Comparison of ENCODE assay signal across 15 mouse cellular contexts in genomic region chr11:61602705-61603104, GRCm38 (mm10). TPM values are rescaled to one million over a fixed set of nuclear protein-coding genes. Genes with fewer than 3 reads are reported as not detected.
DNase-seq lines count a peak whose midpoint lies in the region; ATAC-seq and TF ChIP-seq lines count a peak whose summit lies in the region.
"Had no signal": no experiment of that assay in that cellular context is flagged by ENCODE, and none has a peak within 500 bp of the region (broad histone marks: within the 10 kb centered on the region; RNA-seq: fewer than 3 reads in every experiment).

No protein-coding gene starts in this region.

- ATAC-seq in common myeloid progenitor, adult 5-6 weeks (replicated peaks; ENCODE audit: low read depth, poor library complexity, severe bottlenecking), result peak; percentile 100
- ATAC-seq in megakaryocyte-erythroid progenitor cell, adult 5-6 weeks (replicated peaks; ENCODE audit: low FRiP score, low TSS enrichment, poor library complexity, severe bottlenecking), result peak; percentile 91
- ATAC-seq in intestine, postnatal 0 days, result no peak
- ATAC-seq: forebrain, embryonic 16.5 days; intestine, embryonic 16.5 days had no signal

- no peaks in the 10 kb centered on the region for H3K27me3 ChIP-seq in intestine, postnatal 0 days (replicated peaks; ENCODE audit: control insufficient read depth, insufficient read depth, low read length)

- DNase-seq in adrenal gland, adult 2 months, result peak; percentile 17
- DNase-seq in adrenal gland, adult (ENCODE audit: inconsistent age in 2 of 2, low spot score in 1 of 2), result no peak
- DNase-seq in thymus, postnatal 0 days (ENCODE audit: low spot score), result peak; percentile 70
- no peak for DNase-seq in yolk sac, embryonic 10.5 days (ENCODE audit: low spot score)
- DNase-seq in cerebellum, adult 9-10 months, result no peak
- DNase-seq: adrenal gland, postnatal 36 days; layer of hippocampus, postnatal 36 days; lung, embryonic 14.5 days; right cerebral cortex, postnatal 25 days had no signal

- no peak overlapping the region for H3K27ac ChIP-seq in intestine, postnatal 0 days (ENCODE audit: low read depth, low read length)

- H3K4me1 ChIP-seq in intestine, postnatal 0 days (replicated peaks; ENCODE audit: control insufficient read depth, insufficient read depth, low read length), result no peaks in the 10 kb centered on the region
- H3K4me1 ChIP-seq: heart, embryonic 12.5 days had no signal

- no peak overlapping the region for H3K4me3 ChIP-seq in intestine, postnatal 0 days (ENCODE audit: low read depth, low read length)
- H3K4me3 ChIP-seq: heart, embryonic 12.5 days had no signal

- H3K9me3 ChIP-seq in intestine, postnatal 0 days (ENCODE audit: control insufficient read depth), result no peaks in the 10 kb centered on the region

- H3K36me3 ChIP-seq in intestine, postnatal 0 days (ENCODE audit: control insufficient read depth, insufficient read depth), result no peaks in the 10 kb centered on the region
- H3K36me3 ChIP-seq: heart, embryonic 12.5 days had no signal

- H3K9ac ChIP-seq in intestine, postnatal 0 days (ENCODE audit: low read depth, low read length), result no peak overlapping the region
- H3K9ac ChIP-seq: heart, embryonic 12.5 days; lung, embryonic 14.5 days had no signal

- H3K4me2 ChIP-seq in intestine, postnatal 0 days (replicated peaks; ENCODE audit: low read depth), result no peak overlapping the region
- H3K4me2 ChIP-seq: heart, embryonic 12.5 days; lung, embryonic 14.5 days had no signal

- TF ChIP-seq CTCF in intestine, postnatal 0 days (IDR thresholded peaks at IDR 0.05; ENCODE audit: low read depth), result no peak

- WGBS in intestine, postnatal 0 days, result 92% methylated on average over 7 of the region's 7 CpGs

RNA-seq across cellular contexts. Expression of gene Epn2, which starts 23.2 kb away (rescaled TPM):
- 10 to 100 TPM; 20.6 to 29.5 TPM for total RNA-seq in adrenal gland, adult 2 months (2021)
- polyA plus RNA-seq in adrenal gland, adult 2 months (2012; rRNA removed), result 18.2 and 18.6 TPM in 2 replicates
- 2.1 TPM in 1 of 2 replicates, not detected in the other for total RNA-seq in common myeloid progenitor, adult 5-6 weeks (2017)
- total RNA-seq in megakaryocyte-erythroid progenitor cell, adult 5-6 weeks (2014; fragmentation: Nextera tagmentation), result 2.2 TPM in 1 of 2 replicates, not detected in the other
- total RNA-seq in megakaryocyte-erythroid progenitor cell, adult 5-6 weeks (2017), result 0.38 and 4.1 TPM in 2 replicates
- 4.6 and 5.1 TPM in 2 replicates for polyA plus RNA-seq in thymus, postnatal 0 days (2015; fragmentation: Nextera tagmentation; extraction: Ambion mirVana)
- 13.5 and 14.4 TPM in 2 replicates for polyA plus RNA-seq in intestine, postnatal 0 days (2015; fragmentation: Nextera tagmentation; extraction: Ambion mirVana)

RNA-seq across cellular contexts. Expression of gene Grap, which starts 50.4 kb away (rescaled TPM):
- 10 to 100 TPM in 1 of 2 experiments, 1 to 10 TPM in 1; 5.4 to 10.7 TPM for total RNA-seq in adrenal gland, adult 2 months (2021)
- polyA plus RNA-seq in adrenal gland, adult 2 months (2012; rRNA removed), result 10.4 and 12.4 TPM in 2 replicates
- total RNA-seq in common myeloid progenitor, adult 5-6 weeks (2017), result 0.37 TPM in 1 of 2 replicates, not detected in the other
- 2.2 and 2.4 TPM in 2 replicates for total RNA-seq in megakaryocyte-erythroid progenitor cell, adult 5-6 weeks (2014; fragmentation: Nextera tagmentation)
- total RNA-seq in megakaryocyte-erythroid progenitor cell, adult 5-6 weeks (2017), result 1.3 TPM in 1 of 2 replicates, not detected in the other
- 59.0 and 88.7 TPM in 2 replicates for polyA plus RNA-seq in thymus, postnatal 0 days (2015; fragmentation: Nextera tagmentation; extraction: Ambion mirVana)
- 3.7 and 3.9 TPM in 2 replicates for polyA plus RNA-seq in intestine, postnatal 0 days (2015; fragmentation: Nextera tagmentation; extraction: Ambion mirVana)

Comparison
In these comparisons a context has a peak if more than half of its experiments do, and no peak if none do; other contexts are left out.
1. DNase-seq: peak in adrenal gland, adult 2 months (single experiment) and thymus, postnatal 0 days (single experiment); none in adrenal gland, adult (0 of 2), yolk sac, embryonic 10.5 days (single experiment) and cerebellum, adult 9-10 months (single experiment).